Mouse (Mus musculus) olfactory bulb, adult 2 months (tissue): Measurements from ENCODE around the gene Eif1.

Source experiments
- CTCF ChIP-seq: fragments of 200-500 bp; IDR thresholded peaks from 2 replicates; pipeline ENCODE4 v1.5.1; 2012; ENCODE audit warnings: low read depth, mild to moderate bottlenecking, low read length, moderate library complexity; ENCODE audit not compliant: insufficient read depth
- POLR2A ChIP-seq: fragments of 200-500 bp; IDR thresholded peaks from 2 replicates; pipeline ENCODE4 v1.6.1; 2012; ENCODE audit warnings: mild to moderate bottlenecking, low read depth, low read length, moderate library complexity; ENCODE audit not compliant: insufficient read depth

- TF ChIP-seq CTCF (no peak), POLR2A (0 out of 2 replicates have a peak, but pooled peaks have one; percentile 31)
Observed at GRCm38 (mm10) chr11:100355151-100355951, 35.7 kb downstream of the Eif1 start.
